Mouse (Mus musculus) cerebellum, adult 2 months (tissue): ENCODE data around the gene Klre1. TPM values are rescaled to one million over a fixed set of nuclear protein-coding genes. Genes with fewer than 3 reads are reported as not detected.

Experiments
- DNase-seq, 2 experiments: peaks; one replicate each; pipeline ENCODE4 v3.0.0; 2021
- H3K27ac ChIP-seq: fragments of 200-500 bp; 2 replicates; pipeline ENCODE4 v1.5.1; 2012; ENCODE audit warnings: low read length, control low read depth, inconsistent platforms; ENCODE audit not compliant: insufficient read depth
- H3K27me3 ChIP-seq: fragments of 200-500 bp; 2 replicates; pipeline ENCODE4 v1.6.1; 2012; ENCODE audit warnings: inconsistent platforms, mild to moderate bottlenecking, low read length, moderate library complexity; ENCODE audit not compliant: control insufficient read depth, insufficient read depth
- H3K4me1 ChIP-seq: fragments of 200-500 bp; 2 replicates; pipeline ENCODE4 v1.6.1; 2011; ENCODE audit warnings: low read length; ENCODE audit not compliant: control insufficient read depth, insufficient read depth
- H3K4me3 ChIP-seq: fragments of 200-500 bp; replicated peaks from 2 replicates; pipeline ENCODE3; 2011; ENCODE audit warnings: mild to moderate bottlenecking, low read depth, low read length, control low read depth; ENCODE audit not compliant: insufficient read depth
- CTCF ChIP-seq: fragments of 200-500 bp; IDR thresholded peaks from 2 replicates; pipeline ENCODE4 v1.5.1; 2011; ENCODE audit warnings: low read depth, mild to moderate bottlenecking, control low read depth, low read length, moderate library complexity, borderline replicate concordance; ENCODE audit not compliant: insufficient read depth
- POLR2A ChIP-seq: fragments of 200-500 bp; IDR thresholded peaks from 2 replicates; pipeline ENCODE4 v1.6.1; 2011; ENCODE audit warnings: low read length, control low read depth, borderline replicate concordance; ENCODE audit not compliant: insufficient read depth
- WGBS: fragments of 180-500 bp; shearing (Covaris S2); methylation state at CpG from one replicate; pipeline ENCODE4 v1.1.7; 2018; 5-methylcytosine and 5-hydroxymethylcytosine counted together
- polyA plus RNA-seq: library from polyadenylated mRNA; depleted of rRNA; stranded (reverse); fragments of >200 nt; gene quantifications from 2 replicates; pipeline ENCODE4 v1.2.3, GENCODE M21; 2012

Klre1 gene
- polyA plus RNA-seq, 1 experiment: not detected

DNA sequence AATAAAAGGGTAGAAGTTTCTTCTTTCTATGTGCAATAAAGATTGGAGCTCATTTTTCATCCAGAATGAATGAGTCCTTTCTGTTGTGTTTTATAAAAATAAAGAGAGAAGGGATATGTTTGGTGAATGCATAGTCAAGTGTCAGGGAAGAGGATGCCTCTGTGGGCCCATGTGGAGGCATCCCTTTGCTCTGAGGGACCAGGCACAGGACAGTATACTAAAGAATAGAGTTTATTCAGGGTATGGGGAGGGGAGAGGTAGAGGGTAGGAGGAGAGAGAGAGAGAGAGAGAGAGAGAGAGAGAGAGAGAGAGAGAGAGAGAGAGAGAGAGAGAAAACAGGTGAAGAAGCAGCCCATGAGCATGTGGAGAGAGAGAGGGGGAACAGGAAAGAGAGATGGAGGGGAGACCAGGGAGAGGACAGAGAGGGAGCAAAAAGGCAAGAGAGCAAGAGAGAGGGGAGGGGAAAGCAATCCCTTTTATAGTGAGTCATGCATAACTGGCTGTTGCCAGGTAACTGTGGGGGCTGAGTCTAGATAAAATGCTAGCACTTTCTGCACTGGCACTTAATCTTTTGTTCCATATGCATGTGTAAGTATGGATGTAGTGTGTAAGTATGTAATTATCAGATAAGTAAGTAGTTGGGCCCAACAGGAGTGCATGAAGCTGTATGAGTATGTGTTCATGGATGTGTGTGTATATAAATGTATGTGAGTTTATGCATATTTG is 20.2 kb upstream of the Klre1 start:
- Histone ChIP-seq H3K27ac (no peak overlapping the region), H3K4me1 (no peaks in the 10 kb centered on the region), H3K27me3 (no peaks in the 10 kb centered on the region), H3K4me3 (no peak overlapping the region)
- DNase-seq: no peak
- no peak for TF ChIP-seq POLR2A
- TF ChIP-seq CTCF: no peak

GRCm38 (mm10) chr6:129558946-129559640 is 18.6 kb upstream of the Klre1 start:
- H3K4me1 ChIP-seq: no peaks in the 10 kb centered on the region
- H3K27ac ChIP-seq: no peak overlapping the region
- peak; percentile 40 to 66 for DNase-seq
- no peaks in the 10 kb centered on the region for H3K27me3 ChIP-seq
- TF ChIP-seq POLR2A (no peak), CTCF (peak; percentile 91)
- H3K4me3 ChIP-seq: no peak overlapping the region
- WGBS: 14% methylated on average over 12 of the region's 12 CpGs

- H3K27ac ChIP-seq: no peak overlapping the region
- H3K4me3 ChIP-seq: no peak overlapping the region
- no peaks in the 10 kb centered on the region for H3K27me3 ChIP-seq
- TF ChIP-seq CTCF (no peak), POLR2A (no peak)
- no peaks in the 10 kb centered on the region for H3K4me1 ChIP-seq
- WGBS: 52% methylated on average over 4 of the region's 4 CpGs
- no peak for DNase-seq
These were observed 18.1 kb upstream of the Klre1 start for GRCm38 (mm10) chr6:129559641-129560027.

GRCm38 (mm10) chr6:129565257-129565656 is 12.4 kb upstream of the Klre1 start:
- Histone ChIP-seq H3K27ac (no peak overlapping the region), H3K4me3 (no peak overlapping the region), H3K27me3 (no peaks in the 10 kb centered on the region), H3K4me1 (no peaks in the 10 kb centered on the region)
- TF ChIP-seq POLR2A: no peak
- no peak for DNase-seq
- 80% methylated on average over 2 of the region's 2 CpGs for WGBS

DNA sequence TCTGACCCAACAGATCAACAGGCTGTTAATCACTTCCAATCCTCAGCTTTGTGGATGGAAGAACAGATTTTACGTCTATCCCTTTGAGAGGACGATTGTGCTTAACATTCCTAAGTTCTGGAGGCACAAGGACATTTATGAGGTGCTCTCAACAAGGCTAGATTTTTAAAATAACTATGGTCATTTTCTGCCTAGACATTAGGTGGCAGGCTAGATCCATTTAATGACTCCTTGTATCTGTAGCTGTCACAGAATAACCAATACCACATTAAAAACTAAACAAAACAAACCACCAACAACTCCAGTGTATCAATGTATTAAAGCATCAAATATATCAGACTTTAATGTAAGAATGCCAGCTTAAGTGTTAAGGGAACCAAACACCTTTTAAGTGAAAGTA is 2.4 kb upstream of the Klre1 start:
- Histone ChIP-seq H3K4me3 (no peak overlapping the region), H3K27me3 (no peaks in the 10 kb centered on the region), H3K27ac (no peak overlapping the region), H3K4me1 (no peaks in the 10 kb centered on the region)
- WGBS: 28% methylated on average over 2 of the region's 2 CpGs
- TF ChIP-seq POLR2A (no peak), CTCF (no peak)
- DNase-seq: no peak

DNA sequence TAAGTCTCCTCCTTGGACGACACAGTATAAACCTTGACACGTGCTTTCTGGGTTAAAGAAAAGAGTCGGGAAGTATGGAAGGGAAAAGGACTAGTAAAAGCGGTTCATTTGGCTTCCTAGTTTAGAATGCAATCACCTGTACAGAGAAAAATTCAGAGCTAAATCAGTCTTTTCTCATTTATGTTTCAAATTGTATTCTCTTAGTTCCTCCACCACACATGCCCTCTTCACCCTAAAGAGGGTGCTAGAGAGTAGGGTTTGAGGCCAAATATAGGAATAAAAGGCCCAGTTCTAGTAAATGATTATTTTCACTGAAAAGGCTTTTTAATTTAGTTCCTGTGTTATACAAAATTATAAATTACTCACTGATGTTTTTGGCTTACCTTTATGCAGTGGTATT is 3.6 kb downstream of the Klre1 start:
- no peak for TF ChIP-seq CTCF
- no peak for TF ChIP-seq POLR2A
- 53% methylated on average over 4 of the region's 4 CpGs for WGBS
- Histone ChIP-seq H3K4me1 (no peaks in the 10 kb centered on the region), H3K4me3 (no peak overlapping the region), H3K27ac (no peak overlapping the region), H3K27me3 (no peaks in the 10 kb centered on the region)
- no peak for DNase-seq

DNA sequence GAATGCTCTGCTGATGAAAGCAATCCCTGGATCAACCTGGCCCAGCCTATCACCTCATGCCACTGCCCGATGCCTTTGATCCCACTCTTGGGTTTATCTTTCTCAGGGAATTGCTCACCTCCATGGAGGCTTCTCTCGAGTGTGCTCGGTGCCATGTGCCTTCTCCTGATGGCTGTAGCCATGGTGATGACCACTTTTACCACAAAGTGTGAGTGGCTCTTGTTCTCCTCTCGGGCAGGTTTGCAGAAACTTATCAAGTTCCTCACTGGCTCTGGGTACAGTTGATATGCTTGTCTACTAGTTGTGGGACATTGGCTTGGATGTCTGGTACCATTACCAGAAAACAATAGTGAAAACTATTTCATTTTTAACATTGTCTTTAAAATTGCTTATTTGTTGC is 4.2 kb downstream of the Klre1 start:
- TF ChIP-seq CTCF: no peak
- no peak for TF ChIP-seq POLR2A
- no peak for DNase-seq
- Histone ChIP-seq H3K4me3 (no peak overlapping the region), H3K4me1 (no peaks in the 10 kb centered on the region), H3K27ac (no peak overlapping the region), H3K27me3 (no peaks in the 10 kb centered on the region)
- 84% methylated on average over 4 of the region's 4 CpGs for WGBS

GRCm38 (mm10) chr6:129583014-129583413 is 5.3 kb downstream of the Klre1 start:
- H3K27ac ChIP-seq: no peak overlapping the region
- H3K4me1 ChIP-seq: no peaks in the 10 kb centered on the region
- no peak for DNase-seq
- WGBS: 60% methylated on average over 3 of the region's 3 CpGs
- TF ChIP-seq POLR2A (no peak), CTCF (no peak)
- H3K27me3 ChIP-seq: no peaks in the 10 kb centered on the region
- no peak overlapping the region for H3K4me3 ChIP-seq
